Mouse (Mus musculus): Measurements from ENCODE around the gene Shbg. TPM values are rescaled to one million over a fixed set of nuclear protein-coding genes. Genes with fewer than 3 reads are reported as not detected.
"Not testable (repeated sequence)": the region's sequence is repeated elsewhere in the genome, so short reads cannot be mapped to it uniquely, and the experiment has no call there.

Shbg gene
- polyA plus RNA-seq, 1 experiment from 2014 or later = not detected

DNA sequence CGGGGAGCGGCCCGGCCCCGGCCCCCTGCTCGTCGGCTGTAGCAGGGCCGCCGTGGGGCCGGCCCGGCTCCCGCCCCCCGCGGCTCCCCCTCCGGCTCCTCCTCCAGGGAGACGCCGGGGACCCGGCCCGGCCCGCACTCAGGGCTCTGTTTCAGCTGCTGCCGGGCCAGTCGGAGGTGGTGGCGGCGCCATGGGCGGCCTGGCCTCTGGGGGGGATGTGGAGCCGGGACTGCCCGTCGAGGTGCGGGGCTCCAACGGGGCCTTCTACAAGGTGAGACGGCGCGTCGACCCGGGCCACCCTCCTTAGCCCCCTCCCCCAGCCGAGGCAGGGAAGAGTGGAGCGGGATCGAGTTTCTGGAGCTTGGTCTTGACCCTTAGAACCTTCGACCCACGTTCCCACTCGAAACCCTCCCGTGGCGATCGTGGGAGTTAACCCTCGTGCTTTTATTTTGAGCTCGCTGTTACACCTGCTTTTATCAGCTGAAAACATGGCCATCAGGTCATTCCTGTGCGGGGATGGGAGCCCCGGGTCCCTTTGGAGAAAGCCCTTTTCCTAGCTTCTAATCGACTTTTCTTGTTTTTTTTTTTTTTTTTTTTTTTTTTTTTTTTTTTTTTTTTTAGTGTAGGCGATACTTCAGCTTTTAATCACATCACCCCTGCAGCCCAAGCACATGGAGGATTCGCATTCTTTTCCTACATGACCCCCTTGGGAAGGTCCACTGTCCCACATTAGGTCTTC is 15.6 kb upstream of the Shbg start:
- peak; percentile 65 for ATAC-seq
- no peaks in the 10 kb centered on the region for H3K27me3 ChIP-seq (replicated peaks; ENCODE audit: control insufficient read depth, insufficient read depth, low read length)
- H3K4me2 ChIP-seq (ENCODE audit: low read length) = peak overlapping the region; percentile 65
- H3K4me1 ChIP-seq (replicated peaks; ENCODE audit: control insufficient read depth, insufficient read depth, low read length) = peaks cover 27% of the 10 kb centered on the region
- peak overlapping the region; percentile 99 for H3K4me3 ChIP-seq (replicated peaks; ENCODE audit: low read length)
- H3K9ac ChIP-seq (replicated peaks; ENCODE audit: low read depth, low read length) = peak overlapping the region; percentile 98
- WGBS = under 1% methylated on average over 31 of the region's 50 CpGs
- H3K36me3 ChIP-seq (ENCODE audit: control insufficient read depth, insufficient read depth) = no peaks in the 10 kb centered on the region
- no peaks in the 10 kb centered on the region for H3K9me3 ChIP-seq (ENCODE audit: control insufficient read depth, low read length)
- peak overlapping the region; percentile 93 for H3K27ac ChIP-seq (ENCODE audit: low read length)

GRCm38 (mm10) chr11:69632284-69633089 is 14.8 kb upstream of the Shbg start, which contains the start of gene Fxr2:
Gene Fxr2 (plus strand): TSS chr11:69632990.
- H3K36me3 ChIP-seq (ENCODE audit: control insufficient read depth, insufficient read depth) = no peaks in the 10 kb centered on the region
- peak within 1 kb of the TSS; percentile 65 for H3K4me2 ChIP-seq (ENCODE audit: low read length)
- H3K4me3 ChIP-seq (replicated peaks; ENCODE audit: low read length) = peak within 1 kb of the TSS; percentile 99
- ATAC-seq = peak; percentile 97
- peak within 1 kb of the TSS; percentile 98 for H3K9ac ChIP-seq (replicated peaks; ENCODE audit: low read depth, low read length)
- peak within 1 kb of the TSS; percentile 93 for H3K27ac ChIP-seq (ENCODE audit: low read length)
- no peaks in the 10 kb centered on the region for H3K9me3 ChIP-seq (ENCODE audit: control insufficient read depth, low read length)
- WGBS = under 1% methylated on average over 38 of the region's 56 CpGs
- peaks cover 27% of the 10 kb centered on the region for H3K4me1 ChIP-seq (replicated peaks; ENCODE audit: control insufficient read depth, insufficient read depth, low read length)
- H3K27me3 ChIP-seq (replicated peaks; ENCODE audit: control insufficient read depth, insufficient read depth, low read length) = no peaks in the 10 kb centered on the region

GRCm38 (mm10) chr11:69629802-69630201 is 12.1 kb upstream of the Shbg start:
- H3K36me3 ChIP-seq (ENCODE audit: control insufficient read depth, insufficient read depth) = no peaks in the 10 kb centered on the region
- H3K27me3 ChIP-seq (replicated peaks; ENCODE audit: control insufficient read depth, insufficient read depth, low read length) = no peaks in the 10 kb centered on the region
- 62% methylated on average over 1 of the region's 1 CpGs for WGBS
- H3K9ac ChIP-seq (replicated peaks; ENCODE audit: low read depth, low read length) = no peak overlapping the region
- no peaks in the 10 kb centered on the region for H3K9me3 ChIP-seq (ENCODE audit: control insufficient read depth, low read length)
- H3K4me3 ChIP-seq (replicated peaks; ENCODE audit: low read length) = no peak overlapping the region
- ATAC-seq = no peak
- no peak overlapping the region for H3K27ac ChIP-seq (ENCODE audit: low read length)
- H3K4me1 ChIP-seq (replicated peaks; ENCODE audit: control insufficient read depth, insufficient read depth, low read length) = peaks cover 13% of the 10 kb centered on the region
- no peak overlapping the region for H3K4me2 ChIP-seq (ENCODE audit: low read length)

DNA sequence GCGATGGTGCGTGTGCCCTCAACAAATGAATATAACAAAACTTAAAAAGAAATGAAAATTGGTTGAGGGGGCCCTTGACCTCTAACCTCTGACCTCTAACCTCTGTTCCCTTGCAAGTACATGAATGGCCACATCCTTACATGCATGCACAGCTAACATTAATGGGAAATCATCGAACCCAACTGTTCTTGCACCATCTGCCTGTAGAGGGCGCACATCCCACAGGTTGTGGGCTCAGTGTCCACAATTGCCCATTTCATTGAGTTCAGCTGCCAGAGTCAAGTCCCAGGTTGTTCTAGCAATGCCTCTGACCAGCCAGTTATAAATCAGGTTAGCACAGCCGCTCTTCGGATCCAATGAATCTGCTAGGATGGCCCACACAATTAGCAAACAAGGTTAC is 10.6 kb upstream of the Shbg start:
- no peak overlapping the region for H3K9ac ChIP-seq (replicated peaks; ENCODE audit: low read depth, low read length)
- WGBS = 38% methylated on average over 6 of the region's 6 CpGs
- H3K4me3 ChIP-seq (replicated peaks; ENCODE audit: low read length) = no peak overlapping the region
- no peaks in the 10 kb centered on the region for H3K36me3 ChIP-seq (ENCODE audit: control insufficient read depth, insufficient read depth)
- H3K27me3 ChIP-seq (replicated peaks; ENCODE audit: control insufficient read depth, insufficient read depth, low read length) = no peaks in the 10 kb centered on the region
- no peak overlapping the region for H3K4me2 ChIP-seq (ENCODE audit: low read length)
- no peak overlapping the region for H3K27ac ChIP-seq (ENCODE audit: low read length)
- 0 out of 2 replicates have a peak, but pooled peaks cover under 1% of the 10 kb centered on the region for H3K4me1 ChIP-seq (replicated peaks; ENCODE audit: control insufficient read depth, insufficient read depth, low read length)
- ATAC-seq = no peak
- H3K9me3 ChIP-seq (ENCODE audit: control insufficient read depth, low read length) = no peaks in the 10 kb centered on the region

- ATAC-seq; H3K9me3 ChIP-seq (ENCODE audit: control insufficient read depth, low read length); H3K4me3 ChIP-seq (replicated peaks; ENCODE audit: low read length); H3K9ac ChIP-seq (replicated peaks; ENCODE audit: low read depth, low read length); H3K4me2 ChIP-seq (ENCODE audit: low read length); H3K27me3 ChIP-seq (replicated peaks; ENCODE audit: control insufficient read depth, insufficient read depth, low read length); H3K27ac ChIP-seq (ENCODE audit: low read length); H3K36me3 ChIP-seq (ENCODE audit: control insufficient read depth, insufficient read depth): not testable (repeated sequence)
- 90% methylated on average over 2 of the region's 2 CpGs for WGBS
- peaks cover 16% of the 10 kb centered on the region for H3K4me1 ChIP-seq (replicated peaks; ENCODE audit: control insufficient read depth, insufficient read depth, low read length)
Measured at GRCm38 (mm10) chr11:69624339-69624738, 6.6 kb upstream of the Shbg start.

- no peak for ATAC-seq
- Histone ChIP-seq H3K9me3 (ENCODE audit: control insufficient read depth, low read length) (no peaks in the 10 kb centered on the region), H3K4me2 (ENCODE audit: low read length) (peak overlapping the region; percentile 73), H3K4me1 (replicated peaks; ENCODE audit: control insufficient read depth, insufficient read depth, low read length) (peaks cover 16% of the 10 kb centered on the region), H3K9ac (replicated peaks; ENCODE audit: low read depth, low read length) (peak overlapping the region; percentile 86; the same call in 1 of the 2 replicates), H3K36me3 (ENCODE audit: control insufficient read depth, insufficient read depth) (no peaks in the 10 kb centered on the region), H3K27me3 (replicated peaks; ENCODE audit: control insufficient read depth, insufficient read depth, low read length) (no peaks in the 10 kb centered on the region), H3K27ac (ENCODE audit: low read length) (no peak overlapping the region), H3K4me3 (replicated peaks; ENCODE audit: low read length) (no peak overlapping the region)
- 63% methylated on average over 4 of the region's 4 CpGs for WGBS
Measured at GRCm38 (mm10) chr11:69623006-69623405, 5.3 kb upstream of the Shbg start.

- H3K36me3 ChIP-seq (ENCODE audit: control insufficient read depth, insufficient read depth) = no peaks in the 10 kb centered on the region
- H3K4me2 ChIP-seq (ENCODE audit: low read length) = peak overlapping the region; percentile 73
- peaks cover 16% of the 10 kb centered on the region for H3K4me1 ChIP-seq (replicated peaks; ENCODE audit: control insufficient read depth, insufficient read depth, low read length)
- H3K9ac ChIP-seq (replicated peaks; ENCODE audit: low read depth, low read length) = peak overlapping the region; percentile 86
- ATAC-seq = 0 out of 2 replicates have a peak, but pooled peaks have one; percentile 18
- peak overlapping the region; percentile 78 for H3K27ac ChIP-seq (ENCODE audit: low read length)
- 42% methylated on average over 6 of the region's 6 CpGs for WGBS
- H3K27me3 ChIP-seq (replicated peaks; ENCODE audit: control insufficient read depth, insufficient read depth, low read length) = no peaks in the 10 kb centered on the region
- H3K9me3 ChIP-seq (ENCODE audit: control insufficient read depth, low read length) = no peaks in the 10 kb centered on the region
- H3K4me3 ChIP-seq (replicated peaks; ENCODE audit: low read length) = peak overlapping the region; percentile 67
Measured at GRCm38 (mm10) chr11:69622406-69622805, 4.7 kb upstream of the Shbg start.

- peak within 1 kb of the TSS; percentile 73 for H3K4me2 ChIP-seq (ENCODE audit: low read length)
- no peaks in the 10 kb centered on the region for H3K36me3 ChIP-seq (ENCODE audit: control insufficient read depth, insufficient read depth)
- 1% methylated on average over 20 of the region's 20 CpGs for WGBS
- H3K27ac ChIP-seq (ENCODE audit: low read length) = peak within 1 kb of the TSS; percentile 78
- peak; percentile 86 for ATAC-seq
- peak within 1 kb of the TSS; percentile 67 for H3K4me3 ChIP-seq (replicated peaks; ENCODE audit: low read length)
- H3K9me3 ChIP-seq (ENCODE audit: control insufficient read depth, low read length) = no peaks in the 10 kb centered on the region
- H3K9ac ChIP-seq (replicated peaks; ENCODE audit: low read depth, low read length) = peak within 1 kb of the TSS; percentile 86
- H3K4me1 ChIP-seq (replicated peaks; ENCODE audit: control insufficient read depth, insufficient read depth, low read length) = peaks cover 16% of the 10 kb centered on the region
- H3K27me3 ChIP-seq (replicated peaks; ENCODE audit: control insufficient read depth, insufficient read depth, low read length) = no peaks in the 10 kb centered on the region
Measured at GRCm38 (mm10) chr11:69621571-69622268, 4.0 kb upstream of the Shbg start, which contains the start of gene Sat2. Gene Sat2 (plus strand): TSS chr11:69622024.

Data from forebrain, embryonic 16.5 days (tissue).